Mouse (Mus musculus) kidney, postnatal 14 days (tissue): ENCODE measurements around the gene Akap17b.
"Not testable (repeated sequence)": the region's sequence is repeated elsewhere in the genome, so short reads cannot be mapped to it uniquely, and the experiment has no call there.

ENCODE experiments used
- DNase-seq: peaks from one replicate; pipeline ENCODE4 v3.0.0; 2022; ENCODE audit warnings: mixed read lengths

The Akap17b gene

DNA sequence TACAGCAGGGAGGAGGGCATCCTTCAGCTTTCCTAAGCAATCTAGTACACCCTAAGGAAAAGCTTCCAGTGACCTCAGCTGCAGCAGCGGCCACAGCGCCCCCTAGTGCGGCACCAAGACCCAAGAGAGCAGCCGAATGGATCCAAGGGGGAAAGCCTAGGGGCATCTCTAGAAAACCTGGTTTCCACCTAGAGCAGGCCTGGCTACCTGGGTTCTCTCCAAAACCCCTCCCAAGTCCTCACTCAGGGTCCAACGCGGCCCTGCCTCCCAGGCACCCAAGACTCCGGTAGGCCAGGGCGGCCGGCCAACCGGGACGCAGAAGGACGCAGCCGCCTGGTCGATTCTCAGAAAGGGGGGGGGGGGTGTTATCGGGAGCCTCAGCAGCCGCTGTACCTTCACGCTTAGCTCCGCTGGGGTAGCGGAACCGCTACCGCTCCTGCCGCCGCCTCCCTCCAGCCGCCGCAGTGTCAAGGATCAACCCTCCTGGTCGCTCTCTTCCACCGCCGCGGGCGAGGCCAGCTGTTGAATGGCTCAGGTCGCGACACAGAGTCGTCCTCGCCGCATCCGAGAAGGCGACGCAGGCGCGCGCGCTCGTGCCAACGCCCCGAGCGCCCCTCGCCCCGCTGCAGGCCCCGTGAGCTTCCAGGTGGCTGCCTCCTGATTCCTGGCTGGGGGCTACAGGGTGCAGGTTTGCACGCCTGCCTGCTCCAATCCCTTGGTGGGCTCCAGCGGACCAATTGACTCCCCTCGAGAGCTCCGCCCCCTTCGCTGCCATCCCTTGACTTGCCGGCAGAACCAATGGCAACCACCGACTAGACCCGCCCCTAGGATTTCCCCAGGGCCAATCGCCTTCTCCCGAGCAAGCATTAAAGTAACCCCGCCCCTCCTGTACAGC, at the start of gene Akap17b:
TSS of gene Akap17b (minus strand) at position 739 of the 895 bp plus-strand sequence.
- DNase-seq: peak; percentile 88

DNA sequence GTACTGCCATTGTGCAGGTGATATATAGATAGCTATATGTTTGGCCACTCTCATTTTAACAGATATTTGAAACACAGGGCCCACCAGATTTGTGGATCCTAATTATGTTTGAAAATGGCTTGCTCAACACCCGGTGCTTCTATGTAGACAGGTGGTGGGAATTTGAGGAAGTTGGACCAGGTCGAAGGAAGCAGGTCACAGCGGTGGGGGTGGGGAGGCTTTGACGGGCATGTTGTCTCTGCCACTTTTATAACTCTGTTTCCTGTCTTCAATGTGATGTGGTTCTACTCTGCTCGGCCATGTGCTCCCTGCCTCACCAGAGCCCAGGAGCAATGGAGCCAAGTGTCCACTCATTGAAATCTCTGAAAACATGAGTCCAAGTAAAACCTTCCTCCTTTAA, 46.2 kb upstream of the Akap17b start:
- DNase-seq: no peak

DNA sequence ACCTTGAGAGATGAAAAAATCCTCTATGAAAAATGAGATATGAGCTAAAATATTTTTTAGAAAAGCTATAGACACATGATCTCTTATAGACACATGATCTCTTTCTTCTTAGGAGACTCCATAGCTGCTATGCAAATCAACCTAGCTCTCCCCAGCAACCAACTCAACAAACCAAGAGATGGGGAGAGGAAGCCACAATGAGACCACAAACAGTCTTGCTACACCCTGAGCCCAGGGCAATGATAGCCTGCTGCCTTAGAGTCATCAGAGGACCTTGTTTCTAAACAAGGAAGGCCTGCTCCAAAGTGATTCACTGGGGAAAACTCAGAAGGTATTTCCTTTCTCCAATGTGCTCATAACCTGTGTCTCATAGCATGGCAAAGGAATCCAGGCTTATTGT, 44.5 kb upstream of the Akap17b start:
- DNase-seq: no peak

DNA sequence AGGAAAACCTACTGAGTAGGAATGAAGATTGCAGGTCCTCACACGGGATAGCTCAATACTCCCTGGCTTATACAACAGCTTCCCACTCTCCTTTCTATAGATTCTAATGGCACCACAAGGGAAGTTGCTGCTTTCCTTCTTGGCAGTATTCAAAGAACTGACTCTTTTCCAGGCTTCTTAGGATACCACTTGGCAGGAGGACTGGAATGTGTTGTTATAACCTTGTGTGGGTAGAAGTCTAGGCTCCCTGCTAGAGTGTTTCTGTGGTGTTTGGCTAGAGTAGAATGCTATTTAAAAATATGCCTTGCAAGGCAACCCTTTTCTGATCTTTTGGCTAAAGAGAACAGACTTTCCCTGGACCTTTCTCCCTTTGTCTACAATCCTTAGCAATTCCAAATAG, 31.6 kb upstream of the Akap17b start:
- no peak for DNase-seq

DNA sequence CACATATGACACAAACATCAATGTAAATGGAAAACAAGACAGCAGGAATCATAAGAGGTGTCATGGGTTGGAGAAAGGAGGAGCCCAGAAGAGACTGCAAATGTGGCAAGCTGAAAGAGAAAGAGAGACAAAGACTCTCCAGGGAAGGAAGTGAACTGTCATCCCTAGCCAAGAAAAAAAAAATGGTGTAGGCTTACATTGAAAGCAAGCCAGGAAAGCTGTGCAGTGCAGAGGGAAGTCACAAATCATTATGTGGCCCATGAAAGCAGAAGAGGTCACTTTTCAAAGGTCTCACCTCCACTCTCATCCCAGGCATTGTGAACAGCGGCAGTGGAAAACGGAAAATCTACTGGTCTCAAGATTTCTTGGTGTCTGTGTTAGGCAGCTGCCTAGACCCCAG, 27.5 kb upstream of the Akap17b start:
- peak; percentile 14 for DNase-seq

DNA sequence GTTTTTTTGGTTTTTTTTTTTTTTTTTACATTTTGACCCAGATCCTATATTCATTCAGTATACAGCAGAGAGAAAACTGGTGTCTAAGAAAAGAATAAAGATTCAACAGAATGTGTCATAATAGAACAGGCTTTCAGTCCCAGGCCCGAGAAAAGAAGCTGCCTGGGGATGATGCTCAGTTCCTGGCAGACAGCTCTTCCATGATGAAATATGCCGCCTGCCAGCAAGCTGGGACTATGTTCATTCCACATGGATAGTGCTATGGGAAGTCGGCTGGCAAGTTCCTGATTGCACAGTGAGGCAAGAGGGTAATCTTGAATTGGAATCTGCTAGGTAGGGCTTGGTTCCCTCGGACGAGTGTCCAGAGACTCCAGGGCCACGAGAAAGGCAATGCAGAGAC, 5.1 kb downstream of the Akap17b start:
- no peak for DNase-seq

DNA sequence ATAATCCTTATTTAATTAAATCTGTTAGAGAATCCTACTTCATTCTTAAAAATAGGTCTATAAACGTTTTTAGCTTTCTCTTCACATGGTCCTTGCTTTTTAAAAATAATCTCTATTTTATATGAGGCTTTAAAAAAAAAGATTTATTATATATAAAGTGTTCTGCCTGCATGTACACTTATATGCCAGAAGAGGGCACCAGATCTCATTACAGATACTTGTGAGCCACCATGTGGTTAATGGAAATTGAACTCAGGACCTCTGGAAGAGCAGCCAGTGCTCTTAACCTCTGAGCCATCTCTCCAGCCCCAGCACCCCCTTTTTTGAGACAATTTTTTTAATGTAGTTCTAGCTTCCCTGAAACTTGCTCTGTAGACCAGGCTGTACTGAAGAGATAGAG, 14.4 kb downstream of the Akap17b start:
- no peak for DNase-seq

DNA sequence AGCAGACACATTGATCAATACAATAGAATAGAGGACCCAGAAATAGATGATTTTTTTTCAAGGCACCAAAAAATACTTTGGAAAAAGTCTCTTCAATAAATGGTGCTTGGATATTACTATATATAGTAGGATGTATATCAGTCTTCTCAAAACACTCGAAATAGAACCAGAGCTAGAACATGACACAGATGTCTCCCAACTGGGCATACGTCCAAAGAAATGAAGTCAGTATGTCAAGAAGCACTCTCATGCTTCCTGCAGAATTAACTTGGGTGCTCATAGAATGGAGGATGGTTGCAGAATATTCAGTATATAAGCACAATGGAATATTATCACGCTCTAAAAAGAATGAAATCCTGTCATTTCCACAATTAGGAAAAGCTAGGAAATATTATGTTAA, 17.1 kb downstream of the Akap17b start:
- no peak for DNase-seq

DNA sequence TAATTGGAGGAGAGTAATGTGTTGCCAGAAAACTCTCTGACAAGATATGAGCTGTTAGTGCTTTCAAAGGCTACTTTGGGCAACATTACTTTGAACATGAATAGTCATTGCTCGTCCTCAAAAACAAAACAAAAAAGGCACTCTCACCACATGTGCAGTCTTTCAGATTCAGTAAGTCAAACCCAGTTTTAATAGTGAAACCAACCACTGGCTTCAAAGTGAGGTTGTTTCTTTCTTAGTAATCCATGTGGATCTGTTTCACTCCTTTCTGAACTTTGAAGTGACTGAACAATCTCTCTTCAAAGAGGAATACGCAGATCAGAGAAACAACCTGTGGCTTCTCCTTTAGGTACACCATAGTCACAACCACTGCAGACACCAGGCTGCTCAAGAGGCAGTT, 36.1 kb downstream of the Akap17b start:
- DNase-seq: no peak

DNA sequence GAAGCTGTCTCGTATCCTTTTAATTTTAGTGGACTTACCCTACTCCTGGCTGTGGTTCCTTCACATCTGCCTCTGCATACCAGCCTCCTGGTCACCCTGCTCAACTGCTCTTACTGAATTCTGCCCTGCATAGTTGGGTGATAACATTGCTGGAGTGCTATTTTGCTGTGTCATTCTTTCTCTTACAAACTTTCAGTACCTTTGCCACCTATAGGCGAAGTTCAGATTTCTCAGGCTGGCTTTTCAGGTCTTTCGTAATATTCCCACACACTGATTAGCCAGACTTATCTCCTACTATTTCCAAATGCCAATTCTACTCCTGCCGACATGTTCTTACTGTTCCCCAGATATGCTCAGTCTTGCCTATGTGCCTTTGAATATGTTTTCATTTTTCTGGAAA, 41.2 kb downstream of the Akap17b start:
- no peak for DNase-seq

DNA sequence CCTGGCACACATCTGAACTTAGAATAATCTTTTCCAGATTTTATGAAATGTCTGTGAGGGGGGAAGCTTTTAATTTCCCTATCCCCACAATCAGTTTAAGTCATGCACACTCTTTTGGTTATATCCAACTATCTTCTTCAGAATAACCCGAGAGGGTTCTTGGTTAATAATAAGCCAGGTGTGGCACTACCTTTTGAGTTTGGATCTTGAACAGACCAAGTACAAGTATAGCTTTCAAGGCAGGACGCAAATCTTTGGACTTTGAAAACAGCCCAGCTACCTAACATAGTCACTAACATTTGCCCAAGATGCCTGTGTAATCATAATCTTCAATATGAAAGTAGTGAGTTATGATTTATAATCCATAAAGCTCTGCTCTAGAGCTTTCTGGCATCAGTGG, 42.3 kb downstream of the Akap17b start:
- DNase-seq: peak; percentile 12

DNA sequence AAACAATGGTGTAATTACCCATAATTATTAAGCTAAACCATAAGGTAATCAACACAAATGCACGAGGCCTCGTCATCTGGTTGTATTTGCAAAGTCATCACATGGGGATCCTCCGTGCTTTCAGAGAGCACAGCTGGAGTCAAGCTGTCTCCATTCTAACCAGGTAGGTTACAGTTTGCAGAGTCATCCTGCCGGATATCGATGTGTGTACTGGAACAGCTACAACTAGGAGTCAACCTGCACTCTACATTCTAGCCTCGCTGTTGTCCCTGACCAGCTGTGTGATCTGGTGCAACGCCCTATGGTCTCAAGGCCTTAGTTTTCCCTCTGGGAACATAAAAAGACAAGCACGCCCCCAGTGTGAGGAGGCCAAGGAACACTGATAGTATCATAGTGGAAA, 45.1 kb downstream of the Akap17b start:
- DNase-seq: no peak

DNA sequence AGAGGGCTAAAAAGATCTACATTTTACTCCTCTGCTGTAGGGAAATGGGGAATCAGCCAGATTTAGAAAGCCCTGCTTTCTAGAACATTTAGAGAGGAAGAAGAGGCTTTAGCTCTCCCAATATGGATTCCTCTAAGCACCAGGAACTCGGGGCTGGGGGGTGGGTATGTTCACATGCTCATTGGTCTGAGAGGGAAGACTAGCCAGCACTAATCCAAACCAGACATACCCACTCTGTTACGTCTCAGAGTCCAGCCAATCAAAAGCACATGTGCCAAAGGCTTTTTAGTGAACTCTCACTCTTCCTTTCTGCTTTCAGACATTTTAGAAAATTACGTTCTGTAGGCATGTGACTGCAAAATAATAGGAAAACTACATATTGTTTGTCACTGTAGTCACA, 45.5 kb downstream of the Akap17b start:
- DNase-seq: no peak

DNA sequence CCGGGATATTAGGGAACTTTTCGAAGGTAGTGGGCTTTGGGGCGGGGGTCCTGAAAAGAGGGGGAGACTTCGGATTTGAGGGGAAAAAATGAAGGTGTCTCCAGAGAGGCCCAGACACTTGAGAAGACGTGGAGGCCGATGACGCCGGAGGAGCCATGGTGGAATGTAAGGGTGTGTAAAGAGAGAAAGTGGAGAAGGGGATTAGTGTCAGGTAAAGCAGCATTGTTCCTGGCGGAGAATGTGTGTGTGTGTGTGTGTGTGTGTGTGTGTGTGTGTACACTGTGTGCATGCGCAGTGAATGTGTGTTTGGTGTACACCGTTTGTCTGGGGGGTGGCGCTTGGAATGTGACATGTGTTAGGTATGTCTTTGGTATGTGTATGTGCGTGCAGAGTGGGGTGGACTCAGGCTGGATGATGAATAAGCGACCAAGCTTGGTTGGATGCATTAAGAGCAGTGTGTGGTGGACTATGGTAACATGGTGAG, 46.3 kb downstream of the Akap17b start:
- peak; percentile 18 for DNase-seq

DNA sequence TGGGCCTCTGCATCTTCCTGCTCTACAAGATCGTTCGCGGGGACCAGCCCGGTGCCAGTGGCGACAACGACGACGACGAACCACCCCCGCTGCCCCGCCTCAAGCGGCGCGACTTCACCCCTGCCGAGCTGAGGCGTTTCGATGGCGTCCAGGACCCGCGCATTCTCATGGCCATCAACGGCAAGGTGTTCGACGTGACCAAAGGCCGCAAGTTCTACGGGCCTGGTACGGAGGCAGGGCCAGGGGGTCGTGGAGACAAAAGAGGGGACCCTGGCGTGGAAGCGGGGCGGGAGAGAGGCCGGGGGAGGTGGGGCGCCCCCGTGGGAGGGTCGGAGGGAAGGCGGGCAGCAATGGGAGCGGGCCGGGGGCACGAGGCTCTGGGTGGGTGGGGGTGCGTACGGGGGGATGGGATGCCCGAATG, 46.8 kb downstream of the Akap17b start:
- DNase-seq: no peak

DNA sequence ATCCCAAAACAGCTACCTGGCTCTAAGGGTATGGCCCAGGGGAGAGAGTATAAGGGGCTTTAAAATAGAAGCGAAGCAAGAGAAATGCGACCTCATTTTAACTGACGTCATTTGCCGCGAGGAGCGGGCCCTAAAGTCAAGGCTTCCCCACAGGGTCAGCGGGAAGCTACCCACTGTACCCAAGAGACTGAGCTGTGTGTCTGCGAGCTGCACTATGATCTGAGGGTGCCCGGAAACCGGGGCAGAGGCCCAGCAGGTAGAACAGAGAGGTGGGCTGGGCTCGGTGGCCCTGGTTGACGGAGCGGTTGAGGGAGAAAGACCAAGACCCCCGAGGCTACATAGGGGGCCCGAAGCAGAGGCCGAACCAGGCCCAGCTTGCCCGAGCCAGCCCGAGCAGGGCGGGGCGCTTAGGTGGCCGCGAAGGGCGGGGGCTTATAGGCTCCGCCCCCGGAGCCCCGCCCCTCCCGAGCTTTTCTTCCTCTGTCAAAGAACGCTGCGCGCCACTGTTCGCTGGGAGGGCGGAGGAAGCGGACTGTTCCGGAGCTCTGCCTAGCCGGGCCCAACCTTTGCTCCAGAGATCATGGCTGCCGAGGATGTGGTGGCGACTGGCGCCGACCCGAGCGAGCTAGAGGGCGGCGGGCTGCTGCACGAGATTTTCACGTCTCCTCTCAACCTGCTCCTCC, 47.3 kb downstream of the Akap17b start, which contains the start of gene Pgrmc1:
TSS of gene Pgrmc1 (plus strand) at position 500 of the 683 bp plus-strand sequence.
- DNase-seq: peak; percentile 89

DNA sequence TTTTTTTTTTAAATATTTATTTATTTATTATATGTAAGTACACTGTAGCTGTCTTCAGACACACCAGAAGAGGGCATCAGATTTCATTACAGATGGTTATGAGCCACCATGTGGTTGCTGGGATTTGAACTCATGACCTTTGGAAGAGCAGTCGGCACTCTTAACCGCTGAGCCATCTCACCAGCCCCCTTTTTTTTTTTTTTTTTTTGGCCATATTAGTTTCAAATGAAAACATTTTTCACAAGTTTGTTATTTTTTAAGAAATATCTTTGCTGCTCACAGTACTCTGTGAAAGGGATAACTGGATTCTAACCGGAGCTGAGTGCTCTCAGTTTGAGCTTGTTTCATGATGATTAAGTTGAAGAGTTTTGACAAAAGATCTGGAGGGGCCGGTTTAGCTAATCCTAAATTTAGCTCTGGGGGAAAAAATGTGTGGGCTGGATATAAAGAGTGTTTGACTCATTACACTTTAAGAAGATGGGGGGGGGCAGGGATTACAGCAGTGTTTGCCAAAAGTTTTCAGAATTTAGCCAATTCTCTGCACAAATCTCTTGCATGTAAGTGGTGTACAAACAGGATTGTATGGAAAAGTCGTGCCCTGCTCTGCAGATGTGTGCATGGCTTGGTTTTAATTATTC, 48.6 kb downstream of the Akap17b start:
- DNase-seq: not testable (repeated sequence)

DNA sequence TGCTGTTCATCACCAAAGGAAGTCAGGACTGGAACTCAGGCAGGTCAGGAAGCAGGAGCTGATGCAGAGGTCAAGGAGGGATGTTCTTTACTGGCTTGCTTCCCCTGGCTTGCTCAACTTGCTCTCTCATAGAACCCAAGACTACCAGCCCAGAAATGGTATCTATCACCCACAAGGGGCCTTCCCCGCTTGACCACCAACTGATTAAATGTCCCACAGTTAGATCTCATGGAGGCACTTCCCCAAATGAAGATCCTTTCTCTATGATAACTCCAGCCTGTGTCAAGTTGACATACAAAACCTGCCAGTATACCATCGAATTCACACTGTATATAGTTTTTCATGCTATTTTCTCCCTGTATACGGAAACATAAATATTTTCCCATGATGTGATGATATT, 49.9 kb downstream of the Akap17b start:
- DNase-seq: no peak

DNA sequence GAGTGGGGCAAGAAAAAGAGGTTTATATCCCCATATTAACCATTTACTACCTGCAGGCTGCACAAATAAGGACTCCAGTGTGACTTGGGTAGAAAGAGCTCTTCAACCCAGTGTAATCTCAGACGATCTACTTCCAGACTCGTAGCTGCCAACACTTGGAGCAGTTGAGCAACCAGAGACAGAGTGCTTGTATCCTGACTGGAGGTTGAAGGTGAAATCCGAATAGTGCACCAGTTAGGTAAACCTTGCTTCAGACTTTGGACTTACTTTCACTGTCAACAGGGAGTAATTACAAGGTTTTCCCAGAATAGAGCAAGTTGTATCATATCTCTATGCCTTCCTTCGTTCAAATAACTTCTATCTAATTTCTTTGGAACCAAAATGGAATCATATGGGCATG, 53.7 kb downstream of the Akap17b start:
- no peak for DNase-seq

DNA sequence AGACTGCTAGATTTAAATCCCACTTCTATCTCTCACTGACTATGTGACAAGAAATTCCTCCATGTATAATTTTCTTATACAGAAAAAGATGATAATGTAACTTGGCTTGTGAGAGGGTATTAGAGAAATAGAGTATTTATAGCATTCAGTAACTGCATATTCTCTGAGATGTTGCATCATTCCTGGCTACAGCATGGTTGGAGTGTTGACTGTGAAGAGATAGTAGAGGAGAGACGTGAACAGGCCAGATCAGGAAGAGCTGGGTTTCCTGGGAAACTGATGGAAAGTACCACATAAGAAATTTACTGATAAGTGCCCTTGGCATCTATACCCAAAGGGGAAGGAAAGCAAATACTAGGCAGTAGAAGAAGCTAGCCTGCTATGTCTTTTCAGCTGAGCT, 54.1 kb downstream of the Akap17b start:
- no peak for DNase-seq

DNA sequence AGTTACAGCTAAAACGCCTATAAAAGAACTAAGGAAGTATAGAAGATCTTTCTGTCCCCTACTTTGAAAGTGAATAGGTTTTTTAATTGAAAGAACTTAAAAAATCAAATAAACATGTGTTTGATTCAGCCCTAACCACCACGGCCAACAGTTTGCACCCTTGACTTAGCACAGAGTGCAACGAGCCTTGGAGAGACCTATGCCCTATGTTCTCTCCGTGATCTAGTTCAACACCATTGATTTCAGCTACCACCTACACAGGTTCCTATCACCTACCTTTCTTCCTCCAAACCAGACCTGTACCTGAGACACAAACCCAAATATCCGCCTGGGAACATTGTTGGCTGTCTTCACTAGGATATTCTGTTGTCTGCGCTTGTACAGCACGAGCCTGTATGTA, 54.9 kb downstream of the Akap17b start:
- DNase-seq: no peak

DNA sequence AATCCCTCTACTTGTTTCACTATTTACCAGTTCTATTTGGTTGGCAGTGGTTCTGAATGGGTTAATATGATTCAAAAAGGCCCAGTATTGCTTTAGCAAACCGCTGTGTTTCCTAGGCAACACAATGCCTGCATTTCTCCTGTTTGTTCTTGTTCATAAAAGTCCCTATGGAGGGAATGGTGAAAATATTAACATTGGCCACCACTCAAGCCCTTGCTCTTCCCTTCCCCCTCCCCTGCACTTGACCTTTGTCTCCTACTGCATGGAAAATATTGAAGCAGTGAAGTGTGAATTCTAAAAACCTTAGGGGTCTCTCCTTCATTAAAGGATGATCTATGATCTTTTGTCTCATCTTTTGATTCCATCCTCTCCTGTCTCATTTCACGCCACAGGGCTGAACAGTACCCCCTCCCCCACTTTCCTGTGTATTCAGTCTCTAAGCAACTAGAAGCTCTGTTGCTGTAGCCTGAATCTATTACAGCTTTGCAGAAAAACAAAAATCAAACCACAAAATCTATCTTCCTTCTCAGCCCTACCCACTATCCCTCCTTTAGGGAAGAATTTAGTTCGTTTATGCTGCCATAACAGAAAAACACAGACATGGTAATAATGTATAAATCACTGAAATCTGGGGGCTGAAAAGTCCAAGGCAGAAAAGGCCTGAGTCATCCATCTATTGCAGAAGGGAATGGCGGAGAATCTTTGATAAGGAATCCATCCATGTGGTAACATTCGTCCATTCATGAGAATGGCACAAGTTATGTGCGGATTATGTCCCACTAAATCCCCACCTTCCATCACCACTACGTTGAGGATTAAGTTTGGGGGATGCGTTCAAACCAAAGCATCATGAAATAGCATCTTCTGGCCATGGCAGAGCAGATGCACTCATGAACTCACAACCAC, 57.6 kb downstream of the Akap17b start:
- peak; percentile 7 for DNase-seq
